Mouse (Mus musculus): ENCODE data around the gene Ksr2. TPM values are rescaled to one million over a fixed set of nuclear protein-coding genes. Genes with fewer than 3 reads are reported as not detected.
"Not testable (repeated sequence)": the region's sequence is repeated elsewhere in the genome, so short reads cannot be mapped to it uniquely, and the experiment has no call there.

The Ksr2 gene
- total RNA-seq, 1 experiment from 2014 or later: 0.25 TPM

GRCm38 (mm10) chr5:117622221-117622620, 208.4 kb downstream of the Ksr2 start:
- no peak for ATAC-seq (replicated peaks in 1 of 2; ENCODE audit: insufficient read depth in 1 of 2, low FRiP score in 2 of 2, low TSS enrichment in 1 of 2, low read depth in 1 of 2, poor library complexity in 2 of 2, severe bottlenecking in 2 of 2)

DNA sequence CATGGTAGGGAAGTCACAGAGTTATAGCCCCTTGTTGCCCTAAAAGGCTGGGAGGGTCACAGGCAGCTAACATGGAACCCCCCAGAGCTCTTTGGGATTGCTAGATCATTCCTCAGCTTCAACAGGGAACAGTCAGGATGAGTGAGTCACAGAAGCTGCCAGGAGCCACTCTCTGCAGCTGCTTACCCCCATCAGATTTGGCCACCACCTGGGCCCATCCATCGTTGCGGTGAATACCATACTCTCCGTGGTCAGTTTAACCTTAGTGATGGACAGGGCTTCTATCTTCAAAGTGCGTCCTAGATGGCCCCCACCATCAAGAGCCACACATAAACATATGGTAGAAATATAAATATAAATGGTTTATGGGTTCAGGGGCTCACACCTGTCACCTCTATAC, 209.4 kb downstream of the Ksr2 start:
- ATAC-seq (replicated peaks in 1 of 2; ENCODE audit: insufficient read depth in 1 of 2, low FRiP score in 2 of 2, low TSS enrichment in 1 of 2, low read depth in 1 of 2, poor library complexity in 2 of 2, severe bottlenecking in 2 of 2): not testable (repeated sequence)

- ATAC-seq (replicated peaks in 1 of 2; ENCODE audit: insufficient read depth in 1 of 2, low FRiP score in 2 of 2, low TSS enrichment in 1 of 2, low read depth in 1 of 2, poor library complexity in 2 of 2, severe bottlenecking in 2 of 2): no peak
Observed at GRCm38 (mm10) chr5:117626907-117627306, 213.1 kb downstream of the Ksr2 start.

DNA sequence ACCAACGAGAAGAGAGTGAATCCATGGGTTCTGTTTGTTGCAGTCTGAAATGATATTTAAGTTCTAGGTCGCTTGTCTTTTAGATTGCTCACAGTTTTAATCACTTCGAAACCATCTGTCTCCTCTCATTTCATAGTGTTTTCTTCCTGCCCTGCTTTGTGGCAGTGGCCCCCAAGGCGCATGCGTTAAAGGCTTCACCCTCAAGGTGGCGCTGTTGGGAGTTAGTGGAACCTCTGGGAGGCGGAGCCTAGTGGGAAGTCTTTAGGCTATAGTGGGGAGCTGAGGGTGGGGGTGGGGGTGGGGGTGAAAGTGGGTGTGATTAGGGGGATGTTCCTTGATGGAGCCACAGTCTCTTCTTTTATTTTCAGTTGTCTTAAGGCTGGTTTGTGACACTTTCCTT, 214.6 kb downstream of the Ksr2 start:
- ATAC-seq (replicated peaks in 1 of 2; ENCODE audit: insufficient read depth in 1 of 2, low FRiP score in 2 of 2, low TSS enrichment in 1 of 2, low read depth in 1 of 2, poor library complexity in 2 of 2, severe bottlenecking in 2 of 2): no peak; a peak in 1 of 4 replicates

DNA sequence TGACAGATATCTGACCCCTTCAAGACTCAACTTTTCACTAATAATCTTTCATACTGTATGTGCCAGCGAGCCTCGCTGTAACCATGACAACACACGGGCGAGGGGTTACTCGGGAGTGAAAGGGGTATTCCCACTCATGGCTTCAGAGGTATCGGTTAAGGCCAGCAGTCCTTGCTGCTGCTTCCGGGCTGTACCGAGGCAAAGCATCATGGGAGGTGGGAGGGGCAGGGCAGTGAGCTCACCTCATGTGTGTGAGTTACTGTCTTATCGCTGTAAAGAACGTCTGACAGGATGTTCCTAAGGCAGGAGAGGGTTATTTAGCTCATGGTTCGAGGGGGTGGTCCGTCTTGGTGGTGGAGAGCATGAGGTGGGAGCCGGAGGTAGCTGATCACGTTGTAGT, 215.8 kb downstream of the Ksr2 start:
- ATAC-seq (replicated peaks in 1 of 2; ENCODE audit: insufficient read depth in 1 of 2, low FRiP score in 2 of 2, low TSS enrichment in 1 of 2, low read depth in 1 of 2, poor library complexity in 2 of 2, severe bottlenecking in 2 of 2): no peak

- ATAC-seq (replicated peaks in 1 of 2; ENCODE audit: insufficient read depth in 1 of 2, low FRiP score in 2 of 2, low TSS enrichment in 1 of 2, low read depth in 1 of 2, poor library complexity in 2 of 2, severe bottlenecking in 2 of 2): no peak
Observed at GRCm38 (mm10) chr5:117635211-117635610, 221.4 kb downstream of the Ksr2 start.

DNA sequence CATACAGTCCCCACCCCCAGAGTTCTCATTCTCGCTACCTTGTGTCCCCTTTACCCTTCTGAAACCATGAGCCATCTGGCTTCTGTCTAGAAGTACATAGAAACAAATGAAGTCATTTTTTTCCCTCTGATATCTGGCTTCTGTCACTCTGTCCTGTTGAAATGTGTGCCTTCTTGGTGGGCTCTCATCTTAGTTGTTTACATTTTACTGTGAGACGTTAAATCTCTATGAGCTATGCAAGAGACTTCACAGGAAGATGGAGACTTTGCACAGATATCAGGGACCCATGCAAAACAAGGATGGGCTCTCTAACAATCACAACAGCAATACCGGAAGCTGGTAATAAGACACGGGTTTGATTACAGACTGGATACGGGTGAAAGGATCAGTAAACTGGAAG, 222.0 kb downstream of the Ksr2 start:
- no peak for ATAC-seq (replicated peaks in 1 of 2; ENCODE audit: insufficient read depth in 1 of 2, low FRiP score in 2 of 2, low TSS enrichment in 1 of 2, low read depth in 1 of 2, poor library complexity in 2 of 2, severe bottlenecking in 2 of 2)

GRCm38 (mm10) chr5:117641585-117641984, 227.8 kb downstream of the Ksr2 start:
- ATAC-seq (replicated peaks in 1 of 2; ENCODE audit: insufficient read depth in 1 of 2, low FRiP score in 2 of 2, low TSS enrichment in 1 of 2, low read depth in 1 of 2, poor library complexity in 2 of 2, severe bottlenecking in 2 of 2): no peak

- no peak for ATAC-seq (replicated peaks in 1 of 2; ENCODE audit: insufficient read depth in 1 of 2, low FRiP score in 2 of 2, low TSS enrichment in 1 of 2, low read depth in 1 of 2, poor library complexity in 2 of 2, severe bottlenecking in 2 of 2)
Observed at GRCm38 (mm10) chr5:117651238-117651886, 237.6 kb downstream of the Ksr2 start.

- ATAC-seq (replicated peaks in 1 of 2; ENCODE audit: insufficient read depth in 1 of 2, low FRiP score in 2 of 2, low TSS enrichment in 1 of 2, low read depth in 1 of 2, poor library complexity in 2 of 2, severe bottlenecking in 2 of 2): no peak
Observed at GRCm38 (mm10) chr5:117658641-117659040, 244.8 kb downstream of the Ksr2 start.

- ATAC-seq (replicated peaks in 1 of 2; ENCODE audit: insufficient read depth in 1 of 2, low FRiP score in 2 of 2, low TSS enrichment in 1 of 2, low read depth in 1 of 2, poor library complexity in 2 of 2, severe bottlenecking in 2 of 2): no peak
Observed at GRCm38 (mm10) chr5:117659596-117659995, 245.8 kb downstream of the Ksr2 start.

DNA sequence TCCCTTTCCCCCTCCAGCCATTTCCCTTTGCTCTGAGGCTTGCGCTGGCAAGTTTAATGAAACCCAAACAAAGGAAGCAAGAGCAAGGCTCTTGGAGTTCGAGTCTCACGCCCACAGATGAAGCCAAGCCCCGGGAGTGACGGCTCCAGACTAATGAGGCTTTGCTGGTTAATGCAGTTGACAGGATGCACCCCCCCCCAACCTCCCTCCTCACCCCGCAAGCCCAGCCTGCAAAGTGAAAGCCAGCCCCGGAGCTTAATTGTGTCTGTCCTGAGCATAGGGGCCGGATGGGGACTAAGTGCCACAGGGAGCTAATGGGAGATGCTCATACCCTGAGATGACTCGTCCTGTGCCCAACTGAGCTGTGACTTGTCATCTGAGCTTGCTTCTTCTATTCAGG, 251.4 kb downstream of the Ksr2 start:
- ATAC-seq (replicated peaks in 1 of 2; ENCODE audit: insufficient read depth in 1 of 2, low FRiP score in 2 of 2, low TSS enrichment in 1 of 2, low read depth in 1 of 2, poor library complexity in 2 of 2, severe bottlenecking in 2 of 2): peak; percentile 39 to 43; a peak in 1 of 4 replicates

DNA sequence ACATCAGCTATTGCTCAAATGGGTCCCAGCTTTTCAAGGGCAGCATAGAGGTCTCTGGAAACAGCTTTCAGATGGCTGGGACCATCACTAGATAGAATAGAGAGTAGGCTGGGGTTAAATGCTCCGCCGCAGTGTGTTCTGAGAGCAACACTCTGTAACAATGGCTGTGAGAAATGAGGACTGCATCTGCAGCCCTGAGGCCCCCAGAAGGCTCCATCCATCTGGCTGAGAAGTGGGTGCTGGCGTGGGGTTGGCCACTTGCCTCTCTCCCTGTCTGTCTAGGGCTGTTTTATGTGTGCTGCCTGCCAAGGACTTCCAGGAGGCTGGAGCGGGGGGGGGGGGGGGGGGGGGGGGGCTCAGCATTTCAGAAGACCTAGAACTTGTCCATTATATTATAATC, 253.5 kb downstream of the Ksr2 start:
- ATAC-seq (replicated peaks in 1 of 2; ENCODE audit: insufficient read depth in 1 of 2, low FRiP score in 2 of 2, low TSS enrichment in 1 of 2, low read depth in 1 of 2, poor library complexity in 2 of 2, severe bottlenecking in 2 of 2): no peak

GRCm38 (mm10) chr5:117669265-117669664, 255.5 kb downstream of the Ksr2 start:
- ATAC-seq (replicated peaks in 1 of 2; ENCODE audit: insufficient read depth in 1 of 2, low FRiP score in 2 of 2, low TSS enrichment in 1 of 2, low read depth in 1 of 2, poor library complexity in 2 of 2, severe bottlenecking in 2 of 2): no peak

GRCm38 (mm10) chr5:117669843-117670242, 256.0 kb downstream of the Ksr2 start:
- no peak for ATAC-seq (replicated peaks in 1 of 2; ENCODE audit: insufficient read depth in 1 of 2, low FRiP score in 2 of 2, low TSS enrichment in 1 of 2, low read depth in 1 of 2, poor library complexity in 2 of 2, severe bottlenecking in 2 of 2)

DNA sequence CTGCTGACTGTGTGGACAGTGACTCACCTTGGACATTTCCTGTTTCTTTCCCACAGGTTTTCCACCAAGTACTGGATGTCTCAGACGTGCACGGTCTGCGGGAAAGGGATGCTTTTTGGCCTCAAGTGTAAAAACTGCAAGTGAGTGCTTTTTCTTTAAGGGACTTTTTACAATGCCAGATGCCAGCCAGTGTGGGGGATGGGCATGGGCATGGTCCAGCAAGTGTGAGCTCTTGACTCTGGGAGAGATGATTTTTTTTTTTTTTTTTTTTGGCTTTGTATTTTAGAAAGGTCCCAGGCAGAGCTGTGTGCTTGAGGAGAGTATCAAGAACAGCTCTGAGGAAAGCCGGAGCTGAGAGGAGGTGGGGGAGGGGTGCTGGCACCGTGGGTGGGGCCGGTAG, 257.6 kb downstream of the Ksr2 start:
- ATAC-seq (replicated peaks in 1 of 2; ENCODE audit: insufficient read depth in 1 of 2, low FRiP score in 2 of 2, low TSS enrichment in 1 of 2, low read depth in 1 of 2, poor library complexity in 2 of 2, severe bottlenecking in 2 of 2): no peak

GRCm38 (mm10) chr5:117675840-117676239, 262.0 kb downstream of the Ksr2 start:
- ATAC-seq (replicated peaks in 1 of 2; ENCODE audit: insufficient read depth in 1 of 2, low FRiP score in 2 of 2, low TSS enrichment in 1 of 2, low read depth in 1 of 2, poor library complexity in 2 of 2, severe bottlenecking in 2 of 2): no peak

DNA sequence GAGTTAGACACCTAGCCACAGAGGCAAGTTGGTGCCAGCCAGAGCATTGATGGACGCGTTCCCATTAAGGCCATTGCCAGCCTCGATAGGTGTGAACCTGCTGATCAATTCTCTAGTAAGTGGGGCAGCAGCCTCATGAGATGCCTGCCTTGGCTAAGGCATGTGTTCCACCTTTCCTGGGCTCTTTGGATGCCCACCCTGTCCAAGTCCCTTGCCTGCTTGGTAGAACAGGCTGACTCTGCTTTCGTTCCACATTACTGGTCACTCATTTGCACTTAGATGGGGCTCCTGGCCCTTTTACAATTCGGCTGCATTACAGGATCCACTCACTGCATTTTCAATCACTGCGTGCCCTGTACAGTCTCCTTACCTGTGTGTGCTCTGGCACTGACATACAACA, 263.4 kb downstream of the Ksr2 start:
- no peak for ATAC-seq (replicated peaks in 1 of 2; ENCODE audit: insufficient read depth in 1 of 2, low FRiP score in 2 of 2, low TSS enrichment in 1 of 2, low read depth in 1 of 2, poor library complexity in 2 of 2, severe bottlenecking in 2 of 2)

DNA sequence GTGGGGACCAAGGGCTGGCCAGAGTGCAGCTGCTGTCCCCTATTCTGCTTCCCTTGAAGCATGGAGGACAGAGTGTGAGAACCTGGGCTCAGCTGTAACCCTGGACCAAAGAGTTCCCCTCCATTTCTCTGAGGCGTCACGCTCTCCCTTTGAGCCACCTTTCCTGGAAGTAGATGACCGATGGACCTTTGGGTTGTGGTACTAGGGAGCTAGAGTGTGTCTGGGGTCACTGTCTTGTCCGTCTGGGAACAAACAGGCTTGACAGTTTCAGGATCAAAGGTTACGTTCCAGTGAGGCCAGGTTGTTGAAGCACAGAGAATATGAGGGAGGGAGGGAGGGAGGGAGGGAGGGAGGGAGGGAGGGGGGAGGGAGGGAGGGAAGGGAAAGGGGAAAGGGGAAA, 264.6 kb downstream of the Ksr2 start:
- no peak for ATAC-seq (replicated peaks in 1 of 2; ENCODE audit: insufficient read depth in 1 of 2, low FRiP score in 2 of 2, low TSS enrichment in 1 of 2, low read depth in 1 of 2, poor library complexity in 2 of 2, severe bottlenecking in 2 of 2)
